Mouse (Mus musculus) intestine, embryonic 14.5 days (tissue): ENCODE results near the gene Adora1. TPM values are rescaled to one million over a fixed set of nuclear protein-coding genes. Genes with fewer than 3 reads are reported as not detected.

Experiments
- ATAC-seq: fragments of 200-750 bp; cut with Nextera tagmentation; replicated peaks from 2 replicates; pipeline ENCODE4 v1.8.0; 2017; ENCODE audit warnings: low read depth, moderate number of reproducible peaks, moderate TSS enrichment, moderate library complexity; ENCODE audit not compliant: low FRiP score, low TSS enrichment
- DNase-seq: peaks from one replicate; pipeline ENCODE4 v3.0.0-alpha.2; 2018; ENCODE audit warnings: low spot score
- H3K27ac ChIP-seq: fragments of 300-500 bp; sonication (generic); 2 replicates; pipeline ENCODE4 v1.5.1; 2014; ENCODE audit warnings: low read depth, mild to moderate bottlenecking, control low read depth
- H3K27me3 ChIP-seq: fragments of 300-500 bp; sonication (generic); replicated peaks from 2 replicates; pipeline ENCODE4 v1.6.1; 2014; ENCODE audit warnings: low read length, control low read depth; ENCODE audit not compliant: control insufficient read depth, insufficient read depth
- H3K36me3 ChIP-seq: fragments of 300-500 bp; sonication (generic); 2 replicates; pipeline ENCODE4 v1.6.1; 2014; ENCODE audit warnings: low read length, control low read depth; ENCODE audit not compliant: control insufficient read depth, insufficient read depth
- H3K4me1 ChIP-seq: fragments of 300-500 bp; sonication (generic); replicated peaks from 2 replicates; pipeline ENCODE4 v1.6.1; 2014; ENCODE audit warnings: low read length, control low read depth, mixed read lengths; ENCODE audit not compliant: control insufficient read depth, insufficient read depth
- H3K4me2 ChIP-seq: fragments of 300-500 bp; sonication (generic); 2 replicates; pipeline ENCODE4 v1.6.1; 2014; ENCODE audit warnings: low read length
- H3K4me3 ChIP-seq: fragments of 300-500 bp; sonication (generic); 2 replicates; pipeline ENCODE4 v1.5.1; 2014; ENCODE audit warnings: low read depth, low read length, control low read depth, mixed read lengths
- H3K9ac ChIP-seq: fragments of 300-500 bp; sonication (generic); 2 replicates; pipeline ENCODE4 v1.6.1; 2014; ENCODE audit warnings: mild to moderate bottlenecking, low read length
- H3K9me3 ChIP-seq: fragments of 300-500 bp; sonication (generic); 2 replicates; pipeline ENCODE4 v1.6.1; 2016; ENCODE audit warnings: low read length, control low read depth; ENCODE audit not compliant: control insufficient read depth
- WGBS: fragments of 180-500 bp; shearing (Covaris S2); extraction: QIAGEN DNeasy Blood & Tissue Kit; methylation state at CpG from one replicate; pipeline ENCODE4 v1.1.7; 2014; 5-methylcytosine and 5-hydroxymethylcytosine counted together
- polyA plus RNA-seq: library from polyadenylated mRNA; unstranded; fragments of >200 nt; fragmentation: Nextera tagmentation; extraction: Ambion mirVana; gene quantifications from 2 replicates; pipeline ENCODE4 v1.2.1, GENCODE M21; 2014

The Adora1 gene
- polyA plus RNA-seq, 1 experiment from 2014 or later: 2.0 TPM

DNA sequence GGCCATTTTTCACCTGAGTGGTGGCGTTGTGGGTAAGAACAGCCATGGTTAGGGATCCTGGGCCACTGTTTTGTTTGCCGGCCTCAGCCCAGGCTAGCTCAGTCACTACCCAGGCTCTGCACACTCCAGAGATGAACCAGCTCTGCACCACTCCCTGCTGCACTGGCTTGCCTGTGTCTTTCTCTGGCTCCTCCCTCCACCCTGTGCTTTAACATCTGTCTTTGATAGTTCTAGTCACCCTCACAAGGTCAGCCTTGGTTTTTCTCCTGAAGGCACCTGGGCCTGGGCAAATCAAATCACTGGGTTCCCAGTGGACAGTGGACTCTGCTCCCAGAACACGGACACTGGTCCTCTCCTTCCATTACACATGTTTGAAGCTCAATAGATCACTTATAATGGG is 81.1 kb downstream of the Adora1 start:
- Histone ChIP-seq H3K9ac (no peak overlapping the region), H3K27ac (no peak overlapping the region), H3K4me2 (no peak overlapping the region), H3K27me3 (no peaks in the 10 kb centered on the region), H3K4me1 (no peaks in the 10 kb centered on the region), H3K9me3 (no peaks in the 10 kb centered on the region), H3K36me3 (no peaks in the 10 kb centered on the region), H3K4me3 (no peak overlapping the region)
- DNase-seq: no peak
- 90% methylated on average over 3 of the region's 3 CpGs for WGBS
- no peak for ATAC-seq

DNA sequence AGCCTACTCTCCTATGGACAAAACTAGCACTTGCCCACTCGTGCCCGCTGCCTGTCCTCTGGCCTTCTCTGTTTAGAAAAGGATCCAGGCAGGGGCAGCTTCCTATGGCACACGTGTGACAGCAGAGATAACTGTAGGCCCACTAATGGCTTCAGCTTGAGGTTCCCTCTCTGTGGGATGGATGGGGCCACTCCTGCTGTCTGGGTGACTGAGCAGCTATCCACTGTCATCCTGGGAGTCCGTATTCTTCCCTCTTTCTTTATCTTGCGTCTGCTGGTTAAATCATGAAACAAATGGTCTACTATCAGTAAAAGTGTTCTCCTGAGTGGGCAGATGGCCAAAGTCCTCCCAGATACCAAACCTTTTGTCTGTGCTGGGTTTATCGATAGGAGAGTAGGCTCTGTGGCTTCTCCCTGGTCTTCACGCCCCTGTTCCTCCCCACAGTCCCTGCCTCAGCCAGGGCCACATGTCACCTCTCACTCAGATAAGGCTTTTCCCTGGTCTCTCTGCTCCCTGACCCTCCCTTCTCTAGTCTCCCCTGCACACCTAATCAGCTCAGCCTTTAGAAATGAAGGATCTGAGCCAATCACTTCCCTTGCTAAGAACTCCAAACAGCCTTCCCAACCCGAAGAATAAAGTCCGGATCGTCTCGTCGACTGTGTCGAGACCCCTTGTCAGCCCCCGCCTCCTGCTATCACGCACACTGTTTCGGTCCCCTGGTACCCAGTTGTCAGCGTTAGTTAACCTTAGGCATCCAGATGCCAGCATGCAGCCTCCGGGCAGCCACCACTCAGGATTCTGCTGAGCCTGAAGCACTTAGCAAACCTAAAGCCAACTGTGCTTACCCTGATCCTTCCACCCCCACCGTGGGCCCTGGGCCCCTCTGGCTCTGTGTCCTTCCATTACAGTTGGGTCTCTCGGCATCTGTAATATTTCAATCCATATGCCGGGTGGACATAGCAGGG is 82.3 kb downstream of the Adora1 start:
- 72% methylated on average over 21 of the region's 21 CpGs for WGBS
- Histone ChIP-seq H3K4me2 (no peak overlapping the region), H3K9ac (no peak overlapping the region), H3K27me3 (no peaks in the 10 kb centered on the region), H3K27ac (no peak overlapping the region), H3K4me1 (no peaks in the 10 kb centered on the region), H3K4me3 (no peak overlapping the region), H3K36me3 (no peaks in the 10 kb centered on the region), H3K9me3 (no peaks in the 10 kb centered on the region)
- ATAC-seq (no peak), DNase-seq (no peak)

DNA sequence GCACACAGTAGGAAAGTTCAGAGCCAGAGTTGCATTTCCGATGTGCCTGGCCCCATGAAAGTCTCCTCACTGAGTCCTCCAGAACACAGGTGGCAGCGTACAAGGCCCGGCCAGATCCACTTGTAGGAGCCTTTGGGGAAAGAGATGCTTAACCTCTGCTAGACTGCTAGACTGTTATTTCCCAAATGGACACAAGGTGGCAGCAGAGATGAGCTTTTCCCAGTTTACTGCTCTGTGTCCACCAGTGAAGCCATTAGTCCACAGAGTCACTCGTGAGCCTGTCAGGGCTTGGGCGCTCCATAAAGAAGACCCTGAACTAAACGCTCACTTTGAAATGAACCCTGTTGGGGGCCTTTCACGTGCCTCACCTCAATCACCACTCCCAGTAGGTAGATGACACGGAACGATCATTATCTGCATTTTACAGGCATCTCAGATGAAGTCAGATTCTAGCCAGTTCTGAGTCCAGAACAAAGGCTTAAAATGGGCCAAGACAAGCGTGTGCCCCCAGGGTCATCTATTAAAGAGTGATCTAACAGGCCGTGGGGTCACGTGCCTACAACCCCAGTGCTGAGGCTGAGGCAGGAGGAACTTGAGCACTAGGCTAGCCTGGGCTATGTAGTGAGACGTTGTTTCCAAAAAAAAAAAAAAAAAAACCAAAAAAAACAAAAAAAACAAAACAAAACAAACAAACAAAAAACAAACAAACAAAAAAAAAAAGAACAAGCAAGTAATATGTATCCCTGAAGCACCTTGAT is 83.4 kb downstream of the Adora1 start:
- Histone ChIP-seq H3K4me1 (no peaks in the 10 kb centered on the region), H3K4me2 (no peak overlapping the region), H3K36me3 (no peaks in the 10 kb centered on the region), H3K9ac (no peak overlapping the region), H3K27me3 (no peaks in the 10 kb centered on the region), H3K27ac (no peak overlapping the region), H3K4me3 (no peak overlapping the region), H3K9me3 (no peaks in the 10 kb centered on the region)
- WGBS: 31% methylated on average over 13 of the region's 13 CpGs
- peak; percentile 80 for ATAC-seq
- DNase-seq: peak; percentile 97

DNA sequence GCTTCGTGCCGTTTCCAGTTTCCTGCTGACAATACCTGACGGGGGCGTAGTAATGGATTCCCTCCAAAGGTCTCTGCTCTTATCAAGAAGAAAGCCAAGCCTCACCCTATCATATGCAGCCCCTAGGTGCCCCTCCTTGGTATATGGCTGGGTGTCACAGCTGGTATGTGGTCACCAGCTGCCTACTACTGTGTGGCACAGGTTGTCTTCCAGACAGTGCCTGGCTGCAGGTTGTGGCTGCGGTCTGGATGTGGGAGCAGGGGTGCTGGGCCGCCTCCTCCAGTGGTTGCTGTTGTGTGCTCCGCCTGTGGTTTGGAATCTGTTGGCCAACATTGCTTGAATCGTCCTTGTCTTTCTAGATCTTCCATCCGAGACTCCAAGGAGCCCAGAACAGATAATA is 84.5 kb downstream of the Adora1 start:
- no peak for ATAC-seq

DNA sequence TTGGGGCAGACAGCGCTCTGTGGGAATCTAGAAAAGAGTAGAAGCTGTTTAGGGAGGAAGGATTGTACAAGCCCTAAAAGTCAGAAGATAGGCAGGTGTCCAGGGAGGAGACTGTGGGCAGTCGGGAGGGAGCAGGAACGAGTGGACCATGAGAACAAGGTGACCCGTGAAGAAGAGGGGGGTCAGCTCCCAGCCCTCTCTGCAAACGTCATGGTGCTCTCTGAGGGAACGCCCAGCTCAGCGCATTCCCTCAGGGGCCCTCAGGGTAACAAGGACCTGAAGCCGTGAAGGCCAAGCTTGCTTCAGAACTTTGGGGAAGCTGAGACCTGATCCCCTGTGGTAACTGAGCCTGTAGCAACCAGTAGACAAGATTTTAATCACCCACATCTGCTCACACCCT is 85.2 kb downstream of the Adora1 start:
- Histone ChIP-seq H3K27me3 (no peaks in the 10 kb centered on the region), H3K4me2 (no peak overlapping the region), H3K36me3 (no peaks in the 10 kb centered on the region), H3K27ac (no peak overlapping the region), H3K4me1 (no peaks in the 10 kb centered on the region), H3K9me3 (no peaks in the 10 kb centered on the region), H3K9ac (no peak overlapping the region), H3K4me3 (no peak overlapping the region)
- DNase-seq (no peak), ATAC-seq (no peak)
- WGBS: 69% methylated on average over 8 of the region's 8 CpGs

More for the DNA sequence above, 84.5 kb downstream of the Adora1 start:
- WGBS: 96% methylated on average over 9 of the region's 9 CpGs
- Histone ChIP-seq H3K27ac (no peak overlapping the region), H3K4me2 (no peak overlapping the region), H3K4me1 (no peaks in the 10 kb centered on the region), H3K9ac (no peak overlapping the region), H3K27me3 (no peaks in the 10 kb centered on the region), H3K36me3 (no peaks in the 10 kb centered on the region), H3K9me3 (no peaks in the 10 kb centered on the region), H3K4me3 (no peak overlapping the region)
- DNase-seq: no peak

Other genes with a start within 250 kb of the Adora1 start
- gene Fmod, start 198.2 kb downstream of the Adora1 start, polyA plus RNA-seq: 8.2 and 10.4 TPM in 2 replicates
- 32.6 and 34.6 TPM in 2 replicates for gene Btg2, start 156.3 kb downstream of the Adora1 start, polyA plus RNA-seq
- not detected in 2 replicates for gene Chit1, start 124.2 kb downstream of the Adora1 start, polyA plus RNA-seq
- 0.35 and 0.49 TPM in 2 replicates for gene Chil1, start 53.3 kb downstream of the Adora1 start, polyA plus RNA-seq
- not detected in 2 replicates for gene Mybph, start 42.0 kb downstream of the Adora1 start, polyA plus RNA-seq
- 0.16 TPM in 1 of 2 replicates, not detected in the other for gene Myog, start 54.6 kb upstream of the Adora1 start, polyA plus RNA-seq
- gene Ppfia4, start 97.5 kb upstream of the Adora1 start, polyA plus RNA-seq: 4.3 and 4.5 TPM in 2 replicates
- gene Tmem183a, start 126.5 kb upstream of the Adora1 start, polyA plus RNA-seq: 89.2 and 93.4 TPM in 2 replicates
- gene 4933406M09Rik, start 150.5 kb upstream of the Adora1 start, polyA plus RNA-seq: 0.09 TPM in 1 of 2 replicates, not detected in the other
- gene Cyb5r1, start 170.1 kb upstream of the Adora1 start, polyA plus RNA-seq: 34.9 and 38.3 TPM in 2 replicates
- gene Adipor1, start 179.9 kb upstream of the Adora1 start, polyA plus RNA-seq: 80.1 and 80.6 TPM in 2 replicates
- gene Klhl12, start 220.1 kb upstream of the Adora1 start, polyA plus RNA-seq: 18.9 and 25.7 TPM in 2 replicates